Mouse (Mus musculus) G1E (cell line): ENCODE results near the gene Gm4131.

Source experiments
- CTCF ChIP-seq: IDR thresholded peaks from 2 replicates; pipeline ENCODE4 v1.5.1; 2012; ENCODE audit warnings: low read depth, low read length, inconsistent platforms, mixed read lengths
- GATA1 ChIP-seq: IDR thresholded peaks from 2 replicates; pipeline ENCODE4 v1.6.1; 2012; ENCODE audit warnings: borderline replicate concordance, low read length, inconsistent platforms, mixed read lengths
- POLR2AphosphoS5 ChIP-seq: IDR thresholded peaks from 2 replicates; pipeline ENCODE4 v1.6.1; 2012; ENCODE audit warnings: low read depth, low read length, inconsistent platforms; ENCODE audit not compliant: insufficient replicate concordance
- TAL1 ChIP-seq: conservative IDR thresholded peaks from 2 replicates; pipeline ENCODE4 v1.6.1; 2012; ENCODE audit warnings: low read depth, low read length, inconsistent platforms, mixed read lengths

GRCm38 (mm10) chr14:62607791-62608196, 41.1 kb upstream of the Gm4131 start:
- TF ChIP-seq CTCF (no peak), POLR2AphosphoS5 (no peak), TAL1 (no peak), GATA1 (no peak)
